Mouse (Mus musculus) right cerebral cortex, adult 18-20 months (tissue): ENCODE results near the gene Chrna1.

ENCODE experiments used
- DNase-seq: peaks from one replicate; pipeline ENCODE4 v3.0.0; 2022; ENCODE audit warnings: mixed read lengths

The Chrna1 gene

GRCm38 (mm10) chr2:73514178-73514577 lies 66.0 kb downstream of the Chrna1 start:
- no peak for DNase-seq
